Mouse (Mus musculus) megakaryocyte, adult 5-6 weeks (primary cell): ENCODE results near the gene Hoxd10. TPM values are rescaled to one million over a fixed set of nuclear protein-coding genes. Genes with fewer than 3 reads are reported as not detected.

Experiments
- ATAC-seq: 2 replicates; pipeline ENCODE4 v1.8.0; 2016; ENCODE audit warnings: mild to moderate bottlenecking, inconsistent platforms; ENCODE audit not compliant: poor library complexity, severe bottlenecking
- total RNA-seq, 2 experiments: library from RNA; stranded (forward) in 1 of 2; stranded (reverse) in 1 of 2; fragments of 153-499, 151-499 nt in 1 of 2; fragments of 221-1000, 200-1000 nt in 1 of 2; gene quantifications; 2 replicates each; pipeline versions ENCODE4 v1.2.3 to v1.2.4; 2015 to 2017

The Hoxd10 gene
- total RNA-seq, 2 experiments from 2014 or later: not detected

DNA sequence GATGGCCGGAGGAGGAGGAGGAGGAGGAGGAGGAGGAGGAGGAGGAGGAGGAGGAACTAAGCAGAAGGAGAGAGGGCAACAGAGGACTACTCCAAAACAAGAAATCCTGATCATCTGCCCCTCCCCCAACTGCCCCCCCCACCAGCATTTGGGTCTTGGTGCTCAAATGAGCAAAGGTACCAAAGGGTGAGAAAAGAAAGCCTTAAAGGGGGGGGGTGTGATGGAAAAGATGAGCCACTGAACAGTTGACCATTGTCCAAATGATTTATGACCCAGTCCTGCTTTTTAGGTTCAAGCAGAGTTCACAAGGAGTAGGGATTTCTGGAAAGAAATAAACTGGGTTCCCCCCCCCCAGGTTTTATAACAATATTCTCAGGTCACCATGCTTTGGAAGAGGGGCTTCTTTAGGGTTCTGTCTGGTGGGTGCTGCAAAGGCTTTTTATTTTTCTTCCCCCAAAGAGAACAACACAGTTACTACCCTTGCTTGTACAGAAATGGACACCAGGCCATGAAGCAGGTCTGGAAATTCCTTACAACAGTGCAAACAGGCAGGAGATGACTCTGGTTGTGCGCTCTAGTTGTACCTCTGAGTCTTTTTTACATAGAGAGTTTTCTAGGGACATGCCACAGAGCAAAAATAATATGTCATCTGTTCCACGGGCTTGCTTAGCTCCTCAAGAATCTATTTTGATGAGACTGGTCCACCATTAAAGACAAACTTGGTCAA lies 49.7 kb downstream of the Hoxd10 start:
- no peak for ATAC-seq

DNA sequence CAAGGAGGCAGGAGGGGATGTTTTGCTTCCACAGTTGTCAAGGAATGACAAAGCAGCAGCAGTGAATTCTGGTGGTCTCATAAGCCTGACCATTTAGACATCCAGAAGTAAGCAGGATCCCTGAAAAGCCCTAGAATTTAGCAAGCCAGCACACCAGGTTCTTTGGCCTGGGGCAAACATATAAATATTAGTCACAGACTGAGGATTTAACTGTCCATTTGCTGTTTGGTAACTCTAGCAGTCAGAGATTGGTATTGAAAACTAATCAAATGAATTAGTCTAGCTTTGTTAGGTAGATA lies 50.2 kb downstream of the Hoxd10 start:
- ATAC-seq: no peak

Other genes starting within 250 kb of the Hoxd10 start
- gene Lnpk, start 112.5 kb upstream of the Hoxd10 start, total RNA-seq (2015): 31.9 and 33.1 TPM in 2 replicates
- 33.2 and 44.9 TPM in 2 replicates for gene Lnpk, start 112.5 kb upstream of the Hoxd10 start, total RNA-seq (2017)
- gene Evx2, start 32.4 kb upstream of the Hoxd10 start, total RNA-seq (2015): not detected in 2 replicates
- not detected in 2 replicates for gene Evx2, start 32.4 kb upstream of the Hoxd10 start, total RNA-seq (2017)
- not detected in 2 replicates for gene Hoxd13, start 23.6 kb upstream of the Hoxd10 start, total RNA-seq (2015)
- gene Hoxd13, start 23.6 kb upstream of the Hoxd10 start, total RNA-seq (2017): not detected in 2 replicates
- gene Hoxd12, start 16.9 kb upstream of the Hoxd10 start, total RNA-seq (2015): not detected in 2 replicates
- gene Hoxd12, start 16.9 kb upstream of the Hoxd10 start, total RNA-seq (2017): not detected in 2 replicates
- gene Hoxd11, start 12.4 kb upstream of the Hoxd10 start, total RNA-seq (2015): not detected in 2 replicates
- gene Hoxd11, start 12.4 kb upstream of the Hoxd10 start, total RNA-seq (2017): not detected in 2 replicates
- not detected in 2 replicates for gene Hoxd9, start 5.8 kb downstream of the Hoxd10 start, total RNA-seq (2015)
- not detected in 2 replicates for gene Hoxd9, start 5.8 kb downstream of the Hoxd10 start, total RNA-seq (2017)
- gene Hoxd8, start 12.7 kb downstream of the Hoxd10 start, total RNA-seq (2015): not detected in 2 replicates
- not detected in 2 replicates for gene Hoxd8, start 12.7 kb downstream of the Hoxd10 start, total RNA-seq (2017)
- not detected in 2 replicates for gene Hoxd3, start 20.0 kb downstream of the Hoxd10 start, total RNA-seq (2015)
- 0.26 TPM in 1 of 2 replicates, not detected in the other for gene Hoxd3, start 20.0 kb downstream of the Hoxd10 start, total RNA-seq (2017)
- gene Hoxd4, start 20.0 kb downstream of the Hoxd10 start, total RNA-seq (2015): not detected in 2 replicates
- not detected in 2 replicates for gene Hoxd4, start 20.0 kb downstream of the Hoxd10 start, total RNA-seq (2017)
- not detected in 2 replicates for gene Gm28230, start 34.8 kb downstream of the Hoxd10 start, total RNA-seq (2015)
- not detected in 2 replicates for gene Gm28230, start 34.8 kb downstream of the Hoxd10 start, total RNA-seq (2017)
- not detected in 2 replicates for gene Hoxd1, start 71.1 kb downstream of the Hoxd10 start, total RNA-seq (2015)
- gene Hoxd1, start 71.1 kb downstream of the Hoxd10 start, total RNA-seq (2017): not detected in 2 replicates
- 51.5 and 56.0 TPM in 2 replicates for gene Mtx2, start 133.9 kb downstream of the Hoxd10 start, total RNA-seq (2015)
- gene Mtx2, start 133.9 kb downstream of the Hoxd10 start, total RNA-seq (2017): 13.4 and 15.6 TPM in 2 replicates